Mouse (Mus musculus) megakaryocyte, embryonic 14.5 days (primary cell): Measurements from ENCODE around the gene Cfc1.

Source experiments
- FLI1 ChIP-seq: IDR thresholded peaks from 2 replicates; pipeline ENCODE4 v1.6.1; 2012; ENCODE audit warnings: low read length, inconsistent platforms, mixed read lengths
- GATA1 ChIP-seq: IDR thresholded peaks from 3 replicates; pipeline ENCODE4 v1.6.1; 2012; ENCODE audit warnings: mixed read lengths, low read length, inconsistent platforms, borderline replicate concordance

DNA sequence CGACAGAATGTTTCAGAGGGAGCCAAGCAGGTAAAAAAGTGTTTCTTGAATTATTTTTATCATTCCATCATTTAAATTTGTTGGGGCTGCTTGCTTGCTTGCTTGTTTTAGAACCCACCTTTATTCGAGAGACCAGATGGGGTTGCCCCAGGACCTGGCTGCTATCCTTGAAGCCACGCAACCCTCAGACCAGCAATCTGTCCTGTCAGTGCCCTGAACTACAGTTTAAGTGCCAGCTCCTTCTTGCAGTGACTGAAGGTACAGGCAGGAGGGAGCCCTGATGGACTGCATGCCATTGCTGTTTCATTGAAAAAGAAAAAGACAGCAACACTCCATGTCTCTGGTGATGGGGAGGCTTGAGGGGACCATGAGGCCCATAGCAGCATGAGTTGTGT is 12.6 kb upstream of the Cfc1 start:
- TF ChIP-seq GATA1 (no peak), FLI1 (no peak)
